8 mouse cellular contexts compared by ENCODE assay signal in the genomic region with DNA sequence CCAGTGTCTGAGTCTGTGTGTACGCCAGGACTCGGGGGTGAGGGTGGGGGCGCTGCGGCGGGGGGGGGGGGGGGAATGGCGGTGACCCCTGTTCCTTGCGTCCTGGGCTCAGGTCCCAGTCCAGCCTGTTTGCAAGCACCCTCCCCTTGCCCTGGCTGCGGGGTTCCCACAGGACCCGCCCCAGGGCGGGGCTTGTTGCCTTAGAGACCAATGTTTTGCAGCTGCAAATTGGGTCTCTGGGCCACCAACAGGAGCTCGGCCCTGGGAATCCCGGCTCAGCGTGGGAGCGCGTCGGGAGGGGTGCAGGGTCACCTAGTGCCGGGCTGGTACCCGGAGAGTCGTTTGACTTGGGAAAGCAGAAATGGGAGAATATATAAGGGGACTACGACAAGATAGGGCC. TPM values are rescaled to one million over a fixed set of nuclear protein-coding genes. Genes with fewer than 3 reads are reported as not detected.
A peak's percentile ranks its signal among the peaks of the same experiment; 100 is the strongest.
DNase-seq lines count a peak whose midpoint lies in the region; ATAC-seq and TF ChIP-seq lines count a peak whose summit lies in the region.

No protein-coding gene starts in this region.

- TF ChIP-seq POLR2A in ES-Bruce4 (IDR thresholded peaks at IDR 0.05; ENCODE audit: insufficient read depth, low read length), result no peak

- no peak for TF ChIP-seq EP300 in ES-Bruce4 (IDR thresholded peaks at IDR 0.05; ENCODE audit: insufficient read depth, low read depth, low read length)

- TF ChIP-seq CTCF in ES-Bruce4 (IDR thresholded peaks at IDR 0.05; ENCODE audit: low read depth, low read length), result no peak

- H3K4me3 ChIP-seq in ES-Bruce4 (ENCODE audit: low read depth, low read length), result peak overlapping the region; percentile 34; the same call in 1 of the 2 replicates
- peak overlapping the region; percentile 62 for H3K4me3 ChIP-seq in erythroblast, embryonic 14.5 days (replicated peaks)
- H3K4me3 ChIP-seq in heart, embryonic 13.5 days, result peak overlapping the region; percentile 44
- H3K4me3 ChIP-seq in kidney, embryonic 15.5 days (replicated peaks), result peak overlapping the region; percentile 47
- H3K4me3 ChIP-seq in liver, embryonic 16.5 days (ENCODE audit: low read depth, low read length), result peak overlapping the region; percentile 47
- H3K4me3 ChIP-seq in neural tube, embryonic 13.5 days, result peak overlapping the region; percentile 39

- peak overlapping the region; percentile 73 for H3K4me2 ChIP-seq in heart, embryonic 13.5 days
- peak overlapping the region; percentile 77 for H3K4me2 ChIP-seq in kidney, embryonic 15.5 days
- H3K4me2 ChIP-seq in liver, embryonic 16.5 days (ENCODE audit: low read depth, low read length), result peak overlapping the region; percentile 65
- H3K4me2 ChIP-seq in neural tube, embryonic 13.5 days, result peak overlapping the region; percentile 72

- H3K4me1 ChIP-seq in ES-Bruce4 (ENCODE audit: control insufficient read depth, insufficient read depth, low read length), result no peaks in the 10 kb centered on the region
- H3K4me1 ChIP-seq in erythroblast, embryonic 14.5 days (ENCODE audit: control insufficient read depth), result peaks cover 31% of the 10 kb centered on the region
- peaks cover 43% of the 10 kb centered on the region for H3K4me1 ChIP-seq in heart, embryonic 13.5 days
- peaks cover 24% of the 10 kb centered on the region for H3K4me1 ChIP-seq in kidney, embryonic 15.5 days
- H3K4me1 ChIP-seq in liver, embryonic 16.5 days (ENCODE audit: control insufficient read depth, low read depth, low read length), result peaks cover 24% of the 10 kb centered on the region
- peaks cover 20% of the 10 kb centered on the region for H3K4me1 ChIP-seq in neural tube, embryonic 13.5 days (replicated peaks)

- no peaks in the 10 kb centered on the region for H3K27me3 ChIP-seq in ES-Bruce4 (ENCODE audit: control insufficient read depth, insufficient read depth, low read length, poor library complexity, severe bottlenecking)
- H3K27me3 ChIP-seq in erythroblast, embryonic 14.5 days (ENCODE audit: control insufficient read depth), result peaks cover 59% of the 10 kb centered on the region
- peaks cover 7% of the 10 kb centered on the region; the same call in 1 of the 2 replicates for H3K27me3 ChIP-seq in heart, embryonic 13.5 days (replicated peaks)
- H3K27me3 ChIP-seq in kidney, embryonic 15.5 days, result peaks cover 12% of the 10 kb centered on the region
- H3K27me3 ChIP-seq in liver, embryonic 16.5 days (ENCODE audit: control insufficient read depth, insufficient read depth, low read depth, low read length), result peaks cover 26% of the 10 kb centered on the region
- 0 out of 2 replicates have a peak, but pooled peaks cover 5% of the 10 kb centered on the region for H3K27me3 ChIP-seq in neural tube, embryonic 13.5 days

- no peaks in the 10 kb centered on the region for H3K9me3 ChIP-seq in ES-Bruce4 (replicated peaks; ENCODE audit: control insufficient read depth, insufficient read depth, low read length, poor library complexity, severe bottlenecking)
- peaks cover 6% of the 10 kb centered on the region for H3K9me3 ChIP-seq in erythroblast, embryonic 14.5 days (ENCODE audit: control insufficient read depth, low read length)
- H3K9me3 ChIP-seq in heart, embryonic 13.5 days, result no peaks in the 10 kb centered on the region
- 0 out of 2 replicates have a peak, but pooled peaks cover 5% of the 10 kb centered on the region for H3K9me3 ChIP-seq in kidney, embryonic 15.5 days (replicated peaks)
- H3K9me3 ChIP-seq in liver, embryonic 16.5 days (replicated peaks; ENCODE audit: control insufficient read depth, low read length), result 0 out of 2 replicates have a peak, but pooled peaks cover 3% of the 10 kb centered on the region
- no peaks in the 10 kb centered on the region for H3K9me3 ChIP-seq in neural tube, embryonic 13.5 days

- H3K27ac ChIP-seq in ES-Bruce4 (ENCODE audit: insufficient read depth, low read length), result no peak overlapping the region
- peak overlapping the region; percentile 90 for H3K27ac ChIP-seq in heart, embryonic 13.5 days (replicated peaks)
- peak overlapping the region; percentile 91 for H3K27ac ChIP-seq in kidney, embryonic 15.5 days
- no peak overlapping the region for H3K27ac ChIP-seq in liver, embryonic 16.5 days (ENCODE audit: low read length)
- peak overlapping the region; percentile 64 for H3K27ac ChIP-seq in neural tube, embryonic 13.5 days (replicated peaks)

- ATAC-seq in heart, embryonic 13.5 days (ENCODE audit: extremely low read depth, insufficient number of reproducible peaks, low FRiP score, low TSS enrichment), result 0 out of 2 replicates have a peak, but pooled peaks have one; percentile 53
- ATAC-seq in kidney, embryonic 15.5 days (replicated peaks; ENCODE audit: low FRiP score), result peak; percentile 81
- ATAC-seq in liver, embryonic 16.5 days (ENCODE audit: low read depth), result peak; percentile 64
- peak; percentile 46 for ATAC-seq in neural tube, embryonic 13.5 days (ENCODE audit: low read depth)

- WGBS in heart, embryonic 13.5 days, result 2% methylated on average over 20 of the region's 20 CpGs
- 0% methylated on average over 20 of the region's 20 CpGs for WGBS in kidney, embryonic 15.5 days
- WGBS in liver, embryonic 16.5 days (ENCODE audit: insufficient replicate concordance), result 1% methylated on average over 19 of the region's 20 CpGs
- 0% methylated on average over 18 of the region's 20 CpGs for WGBS in neural tube, embryonic 13.5 days

- no peaks in the 10 kb centered on the region for H3K36me3 ChIP-seq in ES-Bruce4 (ENCODE audit: control insufficient read depth, insufficient read depth, low read length, poor library complexity, severe bottlenecking)
- H3K36me3 ChIP-seq in erythroblast, embryonic 14.5 days (ENCODE audit: control insufficient read depth), result no peaks in the 10 kb centered on the region
- H3K36me3 ChIP-seq in heart, embryonic 13.5 days, result no peaks in the 10 kb centered on the region
- H3K36me3 ChIP-seq in kidney, embryonic 15.5 days, result no peaks in the 10 kb centered on the region
- H3K36me3 ChIP-seq in liver, embryonic 16.5 days (ENCODE audit: control insufficient read depth, insufficient read depth), result no peaks in the 10 kb centered on the region
- no peaks in the 10 kb centered on the region for H3K36me3 ChIP-seq in neural tube, embryonic 13.5 days

- H3K9ac ChIP-seq in ES-Bruce4 (ENCODE audit: low read depth, poor library complexity, severe bottlenecking), result no peak overlapping the region
- H3K9ac ChIP-seq in heart, embryonic 13.5 days, result peak overlapping the region; percentile 65
- H3K9ac ChIP-seq in kidney, embryonic 15.5 days, result peak overlapping the region; percentile 38
- no peak overlapping the region; the same call in 1 of the 2 replicates for H3K9ac ChIP-seq in liver, embryonic 16.5 days (ENCODE audit: low read depth, low read length)
- peak overlapping the region; percentile 60 for H3K9ac ChIP-seq in neural tube, embryonic 13.5 days

- peak; percentile 84 for DNase-seq in brain, adult 2 months (ENCODE audit: low read depth, low spot score)
- peak; percentile 78 for DNase-seq in testis, postnatal 14 days (ENCODE audit: low spot score)

RNA-seq across cellular contexts. Expression of gene Fosb, which starts 16.5 kb away (rescaled TPM):
- 0.68 and 1.1 TPM in 2 replicates for polyA plus RNA-seq in ES-Bruce4 (2011; ENCODE audit: insufficient read depth, insufficient read length, low read depth, missing spikeins)
- polyA plus RNA-seq in erythroblast, embryonic 14.5 days (2012), result 7.8 and 8.8 TPM in 2 replicates
- 0.14 and 0.16 TPM in 2 replicates for polyA plus RNA-seq in heart, embryonic 13.5 days (2015; fragmentation: Nextera tagmentation; extraction: Ambion mirVana)
- 0.09 and 0.26 TPM in 2 replicates for polyA plus RNA-seq in kidney, embryonic 15.5 days (2015; fragmentation: Nextera tagmentation; extraction: Ambion mirVana)
- not detected in 2 replicates for polyA plus RNA-seq in liver, embryonic 16.5 days (2015; fragmentation: Nextera tagmentation; extraction: Ambion mirVana)
- 0.06 and 0.19 TPM in 2 replicates for polyA plus RNA-seq in neural tube, embryonic 13.5 days (2015; fragmentation: Nextera tagmentation; extraction: Ambion mirVana)

RNA-seq across cellular contexts. Expression of gene Ercc1, which starts 18.2 kb away (rescaled TPM):
- 38.1 and 43.7 TPM in 2 replicates for polyA plus RNA-seq in ES-Bruce4 (2011; ENCODE audit: insufficient read depth, insufficient read length, low read depth, missing spikeins)
- polyA plus RNA-seq in erythroblast, embryonic 14.5 days (2012), result 3.4 and 3.6 TPM in 2 replicates
- polyA plus RNA-seq in heart, embryonic 13.5 days (2015; fragmentation: Nextera tagmentation; extraction: Ambion mirVana), result 62.6 and 62.7 TPM in 2 replicates
- polyA plus RNA-seq in kidney, embryonic 15.5 days (2015; fragmentation: Nextera tagmentation; extraction: Ambion mirVana), result 85.7 and 87.2 TPM in 2 replicates
- 11.4 and 14.5 TPM in 2 replicates for polyA plus RNA-seq in liver, embryonic 16.5 days (2015; fragmentation: Nextera tagmentation; extraction: Ambion mirVana)
- polyA plus RNA-seq in neural tube, embryonic 13.5 days (2015; fragmentation: Nextera tagmentation; extraction: Ambion mirVana), result 90.7 and 96.1 TPM in 2 replicates

RNA-seq across cellular contexts. Expression of gene Cd3eap, which starts 32.9 kb away (rescaled TPM):
- 14.6 and 16.8 TPM in 2 replicates for polyA plus RNA-seq in ES-Bruce4 (2011; ENCODE audit: insufficient read depth, insufficient read length, low read depth, missing spikeins)
- polyA plus RNA-seq in erythroblast, embryonic 14.5 days (2012), result 0.70 and 0.83 TPM in 2 replicates
- polyA plus RNA-seq in heart, embryonic 13.5 days (2015; fragmentation: Nextera tagmentation; extraction: Ambion mirVana), result 17.4 and 19.8 TPM in 2 replicates
- 27.0 and 28.3 TPM in 2 replicates for polyA plus RNA-seq in kidney, embryonic 15.5 days (2015; fragmentation: Nextera tagmentation; extraction: Ambion mirVana)
- 6.8 TPM in 2 replicates for polyA plus RNA-seq in liver, embryonic 16.5 days (2015; fragmentation: Nextera tagmentation; extraction: Ambion mirVana)
- polyA plus RNA-seq in neural tube, embryonic 13.5 days (2015; fragmentation: Nextera tagmentation; extraction: Ambion mirVana), result 19.8 and 21.1 TPM in 2 replicates

RNA-seq across cellular contexts. Expression of gene Ppp1r13l, which starts 33.2 kb away (rescaled TPM):
- 21.9 and 25.5 TPM in 2 replicates for polyA plus RNA-seq in ES-Bruce4 (2011; ENCODE audit: insufficient read depth, insufficient read length, low read depth, missing spikeins)
- 0.96 and 1.0 TPM in 2 replicates for polyA plus RNA-seq in erythroblast, embryonic 14.5 days (2012)
- polyA plus RNA-seq in heart, embryonic 13.5 days (2015; fragmentation: Nextera tagmentation; extraction: Ambion mirVana), result 12.8 and 13.0 TPM in 2 replicates
- polyA plus RNA-seq in kidney, embryonic 15.5 days (2015; fragmentation: Nextera tagmentation; extraction: Ambion mirVana), result 5.5 and 5.8 TPM in 2 replicates
- 0.57 and 0.85 TPM in 2 replicates for polyA plus RNA-seq in liver, embryonic 16.5 days (2015; fragmentation: Nextera tagmentation; extraction: Ambion mirVana)
- 1.2 and 3.4 TPM in 2 replicates for polyA plus RNA-seq in neural tube, embryonic 13.5 days (2015; fragmentation: Nextera tagmentation; extraction: Ambion mirVana)

RNA-seq across cellular contexts. Expression of gene Rtn2, which starts 43.9 kb away (rescaled TPM):
- polyA plus RNA-seq in ES-Bruce4 (2011; ENCODE audit: insufficient read depth, insufficient read length, low read depth, missing spikeins), result 14.3 and 15.3 TPM in 2 replicates
- 0.29 and 0.44 TPM in 2 replicates for polyA plus RNA-seq in erythroblast, embryonic 14.5 days (2012)
- polyA plus RNA-seq in heart, embryonic 13.5 days (2015; fragmentation: Nextera tagmentation; extraction: Ambion mirVana), result 26.1 and 29.3 TPM in 2 replicates
- polyA plus RNA-seq in kidney, embryonic 15.5 days (2015; fragmentation: Nextera tagmentation; extraction: Ambion mirVana), result 8.3 and 9.2 TPM in 2 replicates
- 2.9 and 4.1 TPM in 2 replicates for polyA plus RNA-seq in liver, embryonic 16.5 days (2015; fragmentation: Nextera tagmentation; extraction: Ambion mirVana)
- polyA plus RNA-seq in neural tube, embryonic 13.5 days (2015; fragmentation: Nextera tagmentation; extraction: Ambion mirVana), result 103 and 117 TPM in 2 replicates

Comparison
In these comparisons a context has a peak if more than half of its experiments do, and no peak if none do; other contexts are left out.
1. H3K27ac ChIP-seq: peak in heart, embryonic 13.5 days (single experiment), kidney, embryonic 15.5 days (single experiment) and neural tube, embryonic 13.5 days (single experiment); none in ES-Bruce4 (single experiment) and liver, embryonic 16.5 days (single experiment).
2. H3K9ac ChIP-seq: peak in heart, embryonic 13.5 days (single experiment), kidney, embryonic 15.5 days (single experiment) and neural tube, embryonic 13.5 days (single experiment); none in ES-Bruce4 (single experiment) and liver, embryonic 16.5 days (single experiment).
3. Peak in every context shown above with its lines, with median percentiles within 50 percentile points of each other: H3K4me3 ChIP-seq, ATAC-seq and H3K4me2 ChIP-seq.